Mouse (Mus musculus) lung, postnatal 14 days (tissue): ENCODE measurements at regions not wholly inside any gene's neighbourhood (a gene's known extent, or its start where the extent isn't known, plus 50 kb on each side); places are given as distances from the start of the nearest gene placed in this dataset.

Experiments used
- DNase-seq: peaks from one replicate; pipeline ENCODE4 v3.0.0; 2021

- DNase-seq = no peak
These were observed 178.8 kb upstream of the Ado start for GRCm38 (mm10) chr10:67727580-67727979.

- DNase-seq = no peak
These were observed 178.0 kb upstream of the Ado start for GRCm38 (mm10) chr10:67726796-67727195.

- DNase-seq = no peak
These were observed 177.6 kb upstream of the Ado start for GRCm38 (mm10) chr10:67726351-67726750.

- peak; percentile 18 for DNase-seq
These were observed 173.0 kb upstream of the Ado start for GRCm38 (mm10) chr10:67721787-67722186.

GRCm38 (mm10) chr10:67717506-67717905 is 168.8 kb upstream of the Ado start:
- no peak for DNase-seq

- no peak for DNase-seq
These were observed 166.3 kb upstream of the Ado start for GRCm38 (mm10) chr10:67715046-67715445.

- no peak for DNase-seq
These were observed 164.3 kb upstream of the Ado start for GRCm38 (mm10) chr10:67713098-67713497.

GRCm38 (mm10) chr10:67712665-67713064 is 163.9 kb upstream of the Ado start:
- peak; percentile 33 for DNase-seq

- no peak for DNase-seq
These were observed 163.2 kb upstream of the Ado start for GRCm38 (mm10) chr10:67711961-67712360.

- DNase-seq = no peak
These were observed 157.7 kb upstream of the Ado start for GRCm38 (mm10) chr10:67706436-67706835.

GRCm38 (mm10) chr10:67702783-67703455 is 154.2 kb upstream of the Ado start:
- peak; percentile 11 for DNase-seq

- no peak for DNase-seq
These were observed 148.8 kb upstream of the Ado start for GRCm38 (mm10) chr10:67697401-67698195.

GRCm38 (mm10) chr10:67695891-67696853 is 147.4 kb upstream of the Ado start:
- no peak for DNase-seq

- DNase-seq = no peak
These were observed 146.0 kb upstream of the Ado start for GRCm38 (mm10) chr10:67694751-67695150.

- DNase-seq = no peak
These were observed 144.8 kb upstream of the Ado start for GRCm38 (mm10) chr10:67693586-67693985.

GRCm38 (mm10) chr10:67689944-67690670 is 141.4 kb upstream of the Ado start:
- no peak for DNase-seq

- DNase-seq = no peak
These were observed 130.6 kb upstream of the Ado start for GRCm38 (mm10) chr10:67679382-67679781.

GRCm38 (mm10) chr10:67673450-67673849 is 124.7 kb upstream of the Ado start:
- DNase-seq = no peak

GRCm38 (mm10) chr10:67672281-67672680 is 123.5 kb upstream of the Ado start:
- no peak for DNase-seq

GRCm38 (mm10) chr10:67669066-67669465 is 120.3 kb upstream of the Ado start:
- no peak for DNase-seq

GRCm38 (mm10) chr10:67663028-67663427 is 114.3 kb upstream of the Ado start:
- no peak for DNase-seq

- no peak for DNase-seq
These were observed 112.9 kb upstream of the Ado start for GRCm38 (mm10) chr10:67661666-67662065.
